Mouse (Mus musculus) testis, postnatal 10 days (tissue): ENCODE measurements at regions not wholly inside any gene's neighbourhood (a gene's known extent, or its start where the extent isn't known, plus 50 kb on each side); places are given as distances from the start of the nearest gene placed in this dataset.
A peak's percentile ranks its signal among the peaks of the same experiment; 100 is the strongest.

Experiments
- DNase-seq: peaks from one replicate; pipeline ENCODE4 v3.0.0; 2021; ENCODE audit warnings: low spot score

GRCm38 (mm10) chr7:114912109-114912508, 168.6 kb downstream of the Insc start:
- no peak for DNase-seq

GRCm38 (mm10) chr7:114922155-114922554, 178.7 kb downstream of the Insc start:
- DNase-seq = peak; percentile 84

GRCm38 (mm10) chr7:114933861-114934260, 190.4 kb downstream of the Insc start:
- DNase-seq = no peak

- DNase-seq = no peak
Measured at GRCm38 (mm10) chr7:114950759-114951158, 207.3 kb downstream of the Insc start.

- no peak for DNase-seq
Measured at GRCm38 (mm10) chr7:114963206-114963605, 219.7 kb downstream of the Insc start.

- DNase-seq = no peak
Measured at GRCm38 (mm10) chr7:114965923-114966322, 222.4 kb downstream of the Insc start.

- DNase-seq = no peak
Measured at GRCm38 (mm10) chr7:114986481-114986880, 243.0 kb downstream of the Insc start.

- DNase-seq = peak; percentile 77
Measured at GRCm38 (mm10) chr7:114991255-114991654, 247.8 kb downstream of the Insc start.

GRCm38 (mm10) chr7:114992440-114992839, 248.9 kb downstream of the Insc start:
- DNase-seq = peak; percentile 46

GRCm38 (mm10) chr7:115000796-115001524, 257.5 kb downstream of the Insc start:
- no peak for DNase-seq

- DNase-seq = no peak
Measured at GRCm38 (mm10) chr7:115014253-115014998, 270.9 kb downstream of the Insc start.

- DNase-seq = no peak
Measured at GRCm38 (mm10) chr7:115019369-115019958, 276.0 kb downstream of the Insc start.

- no peak for DNase-seq
Measured at GRCm38 (mm10) chr7:115020023-115020422, 276.5 kb downstream of the Insc start.

- DNase-seq = no peak
Measured at GRCm38 (mm10) chr7:115025803-115026202, 282.3 kb downstream of the Insc start.

GRCm38 (mm10) chr7:115027685-115028084, 284.2 kb downstream of the Insc start:
- no peak for DNase-seq

GRCm38 (mm10) chr7:115033987-115034386, 290.5 kb downstream of the Insc start:
- no peak for DNase-seq

GRCm38 (mm10) chr7:115055527-115055926, 312.0 kb downstream of the Insc start:
- no peak for DNase-seq

- no peak for DNase-seq
Measured at GRCm38 (mm10) chr7:115056992-115057645, 313.6 kb downstream of the Insc start.

- no peak for DNase-seq
Measured at GRCm38 (mm10) chr7:115057736-115058135, 314.2 kb downstream of the Insc start.

- no peak for DNase-seq
Measured at GRCm38 (mm10) chr7:115060171-115060570, 316.7 kb downstream of the Insc start.

GRCm38 (mm10) chr7:115062817-115063216, 319.3 kb downstream of the Insc start:
- no peak for DNase-seq

GRCm38 (mm10) chr7:115067641-115068040, 324.1 kb downstream of the Insc start:
- no peak for DNase-seq

- DNase-seq = no peak
Measured at GRCm38 (mm10) chr7:115073406-115073805, 329.9 kb downstream of the Insc start.
